Mouse (Mus musculus): ENCODE results near the gene Ngef.

- TF ChIP-seq POLR2A (IDR thresholded peaks at IDR 0.05; ENCODE audit: insufficient read depth, low read depth, low read length) (no peak), CTCF (IDR thresholded peaks at IDR 0.05) (no peak), EP300 (IDR thresholded peaks at IDR 0.05; ENCODE audit: insufficient read depth, low read depth, low read length) (no peak)
These were observed 41.3 kb downstream of the Ngef start for GRCm38 (mm10) chr1:87532346-87532745.

Data from heart, adult 2 months (tissue).